Mouse (Mus musculus) heart, embryonic 14.5 days (tissue): ENCODE data around the gene Lrig2. TPM values are rescaled to one million over a fixed set of nuclear protein-coding genes. Genes with fewer than 3 reads are reported as not detected.

Experiments used
- ATAC-seq: fragments of 200-750 bp; cut with Nextera tagmentation; 2 replicates; pipeline ENCODE4 v1.8.0; 2017; ENCODE audit warnings: low read depth, moderate TSS enrichment; ENCODE audit not compliant: insufficient number of reproducible peaks, insufficient read depth, low FRiP score
- H3K27ac ChIP-seq, 2 experiments: fragments of 200-500 bp in 1 of 2; fragments of 300-500 bp in 1 of 2; sonication (generic) in 1 of 2; replicated peaks in 1 of 2; 2 replicates each; pipeline ENCODE4 v1.5.1; 2012 to 2014; ENCODE audit warnings: low read depth in 2 of 2, low read length in 2 of 2, control low read depth in 1 of 2, mild to moderate bottlenecking in 1 of 2, mixed read lengths in 1 of 2; ENCODE audit not compliant: control insufficient read depth in 1 of 2, insufficient read depth in 1 of 2
- H3K27me3 ChIP-seq: fragments of 300-500 bp; sonication (generic); 2 replicates; pipeline ENCODE4 v1.6.1; 2014; ENCODE audit warnings: mild to moderate bottlenecking, low read length, control low read depth; ENCODE audit not compliant: control insufficient read depth, insufficient read depth
- H3K36me3 ChIP-seq: fragments of 300-500 bp; sonication (generic); 2 replicates; pipeline ENCODE4 v1.6.1; 2014; ENCODE audit warnings: mild to moderate bottlenecking, control low read depth, low read length, mixed read lengths; ENCODE audit not compliant: control insufficient read depth, insufficient read depth
- H3K4me1 ChIP-seq, 2 experiments: fragments of 200-500 bp in 1 of 2; fragments of 300-500 bp in 1 of 2; sonication (generic) in 1 of 2; 2 replicates each; pipeline ENCODE4 v1.6.1; 2012 to 2014; ENCODE audit warnings: low read length in 2 of 2, control low read depth in 1 of 2, mixed read lengths in 1 of 2; ENCODE audit not compliant: control insufficient read depth in 2 of 2, insufficient read depth in 2 of 2
- H3K4me2 ChIP-seq: fragments of 300-500 bp; sonication (generic); 2 replicates; pipeline ENCODE4 v1.6.1; 2014; ENCODE audit warnings: mild to moderate bottlenecking, low read length
- H3K4me3 ChIP-seq, 2 experiments: fragments of 200-500 bp in 1 of 2; fragments of 300-500 bp in 1 of 2; sonication (generic) in 1 of 2; 2 replicates each; pipeline ENCODE4 v1.5.1; 2012 to 2014; ENCODE audit warnings: low read length in 2 of 2, mild to moderate bottlenecking in 2 of 2, control low read depth in 1 of 2, low read depth in 1 of 2, moderate library complexity in 1 of 2; ENCODE audit not compliant: control insufficient read depth in 1 of 2, insufficient read depth in 1 of 2
- H3K9ac ChIP-seq: fragments of 300-500 bp; sonication (generic); 2 replicates; pipeline ENCODE4 v1.6.1; 2014; ENCODE audit warnings: mild to moderate bottlenecking, low read length
- H3K9me3 ChIP-seq: fragments of 300-500 bp; sonication (generic); 2 replicates; pipeline ENCODE4 v1.6.1; 2016; ENCODE audit warnings: low read length, control low read depth; ENCODE audit not compliant: control insufficient read depth
- WGBS: fragments of 180-500 bp; shearing (Covaris S2); extraction: QIAGEN DNeasy Blood & Tissue Kit; methylation state at CpG from one replicate; pipeline ENCODE4 v1.1.7; 2014; 5-methylcytosine and 5-hydroxymethylcytosine counted together
- polyA plus RNA-seq: library from polyadenylated mRNA; unstranded; fragments of >200 nt; fragmentation: Nextera tagmentation; extraction: Ambion mirVana; gene quantifications from 2 replicates; pipeline ENCODE4 v1.2.1, GENCODE M21; 2014

The Lrig2 gene
- polyA plus RNA-seq, 1 experiment from 2014 or later, result 16.8 TPM

GRCm38 (mm10) chr3:104500881-104501280 is 10.8 kb downstream of the Lrig2 start:
- H3K4me1 ChIP-seq, result no peaks in the 10 kb centered on the region
- no peak overlapping the region for H3K4me3 ChIP-seq
- no peak overlapping the region for H3K9ac ChIP-seq
- ATAC-seq, result no peak
- WGBS, result 97% methylated on average over 2 of the region's 2 CpGs
- H3K36me3 ChIP-seq, result peaks cover 13% of the 10 kb centered on the region
- H3K27ac ChIP-seq, result no peak overlapping the region
- no peaks in the 10 kb centered on the region for H3K9me3 ChIP-seq
- no peak overlapping the region for H3K4me2 ChIP-seq
- H3K27me3 ChIP-seq, result no peaks in the 10 kb centered on the region

- no peaks in the 10 kb centered on the region for H3K4me1 ChIP-seq
- 90% methylated on average over 4 of the region's 4 CpGs for WGBS
- no peak overlapping the region for H3K4me3 ChIP-seq
- H3K9ac ChIP-seq, result no peak overlapping the region
- no peak for ATAC-seq
- H3K27ac ChIP-seq, result no peak overlapping the region
- no peaks in the 10 kb centered on the region for H3K9me3 ChIP-seq
- H3K27me3 ChIP-seq, result no peaks in the 10 kb centered on the region
- no peak overlapping the region for H3K4me2 ChIP-seq
- peaks cover 54% of the 10 kb centered on the region for H3K36me3 ChIP-seq
These were observed 15.5 kb downstream of the Lrig2 start for GRCm38 (mm10) chr3:104496176-104496575.

GRCm38 (mm10) chr3:104480946-104481719 is 30.6 kb downstream of the Lrig2 start:
- H3K4me3 ChIP-seq, result no peak overlapping the region
- H3K36me3 ChIP-seq, result peaks cover 67% of the 10 kb centered on the region
- H3K9ac ChIP-seq, result no peak overlapping the region
- no peak for ATAC-seq
- H3K4me2 ChIP-seq, result no peak overlapping the region
- H3K4me1 ChIP-seq, result no peaks in the 10 kb centered on the region
- H3K27ac ChIP-seq, result no peak overlapping the region
- no peaks in the 10 kb centered on the region for H3K9me3 ChIP-seq
- H3K27me3 ChIP-seq, result no peaks in the 10 kb centered on the region
- WGBS, result 82% methylated on average over 1 of the region's 1 CpGs

GRCm38 (mm10) chr3:104478056-104478455 is 33.7 kb downstream of the Lrig2 start:
- Histone ChIP-seq H3K9me3 (no peaks in the 10 kb centered on the region), H3K4me1 (no peaks in the 10 kb centered on the region), H3K36me3 (peaks cover 73% of the 10 kb centered on the region), H3K9ac (no peak overlapping the region), H3K27ac (no peak overlapping the region), H3K4me3 (no peak overlapping the region), H3K27me3 (no peaks in the 10 kb centered on the region), H3K4me2 (no peak overlapping the region)
- ATAC-seq, result no peak
- 92% methylated on average over 1 of the region's 1 CpGs for WGBS

- 89% methylated on average over 3 of the region's 3 CpGs for WGBS
- Histone ChIP-seq H3K9ac (no peak overlapping the region), H3K4me3 (no peak overlapping the region), H3K27ac (no peak overlapping the region), H3K4me1 (no peaks in the 10 kb centered on the region), H3K36me3 (peaks cover 51% of the 10 kb centered on the region), H3K9me3 (no peaks in the 10 kb centered on the region), H3K4me2 (no peak overlapping the region), H3K27me3 (no peaks in the 10 kb centered on the region)
- no peak for ATAC-seq
These were observed 42.3 kb downstream of the Lrig2 start for GRCm38 (mm10) chr3:104469421-104469820.

- no peak for ATAC-seq
- no peak overlapping the region for H3K9ac ChIP-seq
- H3K4me1 ChIP-seq, result no peaks in the 10 kb centered on the region
- WGBS, result 56% methylated on average over 2 of the region's 2 CpGs
- no peak overlapping the region for H3K27ac ChIP-seq
- peaks cover 98% of the 10 kb centered on the region for H3K36me3 ChIP-seq
- no peaks in the 10 kb centered on the region for H3K9me3 ChIP-seq
- H3K27me3 ChIP-seq, result no peaks in the 10 kb centered on the region
- no peak overlapping the region for H3K4me2 ChIP-seq
- H3K4me3 ChIP-seq, result no peak overlapping the region
These were observed 50.5 kb downstream of the Lrig2 start for GRCm38 (mm10) chr3:104461226-104461625.

GRCm38 (mm10) chr3:104458588-104458987 is 53.1 kb downstream of the Lrig2 start:
- no peak overlapping the region for H3K27ac ChIP-seq
- no peak for ATAC-seq

More at GRCm38 (mm10) chr3:104458588-104458987, 53.1 kb downstream of the Lrig2 start:
- H3K27me3 ChIP-seq, result no peaks in the 10 kb centered on the region
- H3K9ac ChIP-seq, result no peak overlapping the region
- no peaks in the 10 kb centered on the region for H3K4me1 ChIP-seq
- H3K36me3 ChIP-seq, result peaks cover 83% of the 10 kb centered on the region
- no peaks in the 10 kb centered on the region for H3K9me3 ChIP-seq
- H3K4me2 ChIP-seq, result no peak overlapping the region
- no peak overlapping the region for H3K4me3 ChIP-seq
- 100% methylated on average over 1 of the region's 1 CpGs for WGBS
